Mouse (Mus musculus): ENCODE data around the gene Hdac9.

DNA sequence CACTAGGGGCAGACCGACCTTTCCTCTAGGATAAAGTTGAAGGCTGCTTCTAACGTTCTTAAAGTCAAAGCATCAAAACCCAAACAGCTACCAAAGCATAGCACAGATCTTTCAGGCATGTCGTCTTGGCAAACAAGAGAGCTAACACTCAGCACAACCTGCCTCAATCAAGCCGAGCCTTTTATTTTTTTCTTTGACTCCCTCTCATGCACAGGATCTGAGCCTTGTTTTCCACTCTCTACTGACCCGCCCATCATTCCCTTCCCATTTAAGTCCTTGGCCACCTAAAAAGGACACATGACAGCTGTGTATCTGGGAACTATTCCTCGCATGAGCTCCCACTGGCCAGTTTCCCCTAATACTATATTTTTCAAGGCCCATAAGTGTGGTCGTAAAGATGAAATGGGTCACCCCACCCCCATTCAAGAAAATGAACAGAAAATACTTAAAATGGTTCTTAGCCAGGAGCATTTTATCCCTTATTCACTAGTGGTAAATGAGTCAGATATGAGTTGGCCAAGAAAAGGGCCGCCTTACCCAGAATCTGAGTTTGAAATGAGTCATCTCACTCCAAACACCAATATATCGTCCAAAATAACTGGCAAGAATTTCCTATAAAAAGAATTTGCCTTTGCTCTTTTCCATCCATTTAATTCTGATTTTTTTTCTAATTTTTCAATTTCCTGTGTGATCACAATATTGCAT is 840.9 kb downstream of the Hdac9 start:
- TF ChIP-seq GATA1 (IDR thresholded peaks at IDR 0.05; ENCODE audit: low read length) = no peak
- no peak for TF ChIP-seq TAL1 (IDR thresholded peaks at IDR 0.05; ENCODE audit: low read length)
